In genomic region chr11:88204593-88205368, GRCm38 (mm10) we compare ENCODE assay signal across 8 mouse cellular contexts. TPM values are rescaled to one million over a fixed set of nuclear protein-coding genes. Genes with fewer than 3 reads are reported as not detected.
DNase-seq lines count a peak whose midpoint lies in the region; ATAC-seq lines count a peak whose summit lies in the region.

No protein-coding gene starts in this region.

- peak overlapping the region; percentile 66 for H3K27ac ChIP-seq in lung, embryonic 15.5 days
- H3K27ac ChIP-seq in embryonic facial prominence, embryonic 13.5 days = peak overlapping the region; percentile 90; the same call in 1 of the 2 replicates
- peak overlapping the region; percentile 79; the same call in 1 of the 2 replicates for H3K27ac ChIP-seq in intestine, embryonic 14.5 days (ENCODE audit: low read depth)
- H3K27ac ChIP-seq in midbrain, embryonic 16.5 days (ENCODE audit: low read length) = peak overlapping the region; percentile 76

- peak overlapping the region; percentile 73 for H3K4me3 ChIP-seq in lung, embryonic 15.5 days
- peak overlapping the region; percentile 84 for H3K4me3 ChIP-seq in embryonic facial prominence, embryonic 13.5 days
- H3K4me3 ChIP-seq in intestine, embryonic 14.5 days (ENCODE audit: low read depth, low read length) = peak overlapping the region; percentile 85
- H3K4me3 ChIP-seq in midbrain, embryonic 16.5 days (ENCODE audit: low read depth, low read length) = peak overlapping the region; percentile 88

- 30% methylated on average over 30 of the region's 30 CpGs for WGBS in lung, embryonic 15.5 days
- WGBS in embryonic facial prominence, embryonic 13.5 days = 32% methylated on average over 30 of the region's 30 CpGs
- 31% methylated on average over 30 of the region's 30 CpGs for WGBS in intestine, embryonic 14.5 days
- 33% methylated on average over 30 of the region's 30 CpGs for WGBS in midbrain, embryonic 16.5 days

- no peaks in the 10 kb centered on the region for H3K27me3 ChIP-seq in lung, embryonic 15.5 days
- 0 out of 2 replicates have a peak, but pooled peaks cover 2% of the 10 kb centered on the region for H3K27me3 ChIP-seq in embryonic facial prominence, embryonic 13.5 days
- H3K27me3 ChIP-seq in intestine, embryonic 14.5 days (replicated peaks; ENCODE audit: control insufficient read depth, insufficient read depth, low read length) = no peaks in the 10 kb centered on the region
- no peaks in the 10 kb centered on the region for H3K27me3 ChIP-seq in midbrain, embryonic 16.5 days (ENCODE audit: control insufficient read depth, insufficient read depth, low read depth, low read length)

- no peak for DNase-seq in lung, postnatal 10 days
- DNase-seq in intestine, embryonic 14.5 days (ENCODE audit: low spot score) = no peak
- DNase-seq in left cerebral cortex, postnatal 25 days (ENCODE audit: low spot score in 2 of 2) = no peak
- DNase-seq in ovary, postnatal 14 days (ENCODE audit: low spot score) = no peak
- no peak for DNase-seq in cerebellum, adult 8-10 months

- H3K4me1 ChIP-seq in lung, embryonic 15.5 days = peaks cover 23% of the 10 kb centered on the region
- peaks cover 21% of the 10 kb centered on the region for H3K4me1 ChIP-seq in embryonic facial prominence, embryonic 13.5 days
- H3K4me1 ChIP-seq in intestine, embryonic 14.5 days (replicated peaks; ENCODE audit: control insufficient read depth, insufficient read depth, low read length) = peaks cover 10% of the 10 kb centered on the region
- peaks cover 16% of the 10 kb centered on the region for H3K4me1 ChIP-seq in midbrain, embryonic 16.5 days (ENCODE audit: control insufficient read depth, insufficient read depth, low read length)

- peak overlapping the region; percentile 88 for H3K4me2 ChIP-seq in lung, embryonic 15.5 days
- H3K4me2 ChIP-seq in embryonic facial prominence, embryonic 13.5 days = peak overlapping the region; percentile 89
- peak overlapping the region; percentile 92 for H3K4me2 ChIP-seq in intestine, embryonic 14.5 days (ENCODE audit: low read length)
- H3K4me2 ChIP-seq in midbrain, embryonic 16.5 days (ENCODE audit: low read length) = peak overlapping the region; percentile 82

- peak overlapping the region; percentile 69 for H3K9ac ChIP-seq in lung, embryonic 15.5 days
- H3K9ac ChIP-seq in embryonic facial prominence, embryonic 13.5 days = peak overlapping the region; percentile 89
- H3K9ac ChIP-seq in intestine, embryonic 14.5 days (ENCODE audit: low read length) = peak overlapping the region; percentile 79
- peak overlapping the region; percentile 90 for H3K9ac ChIP-seq in midbrain, embryonic 16.5 days (ENCODE audit: low read depth, low read length)

- peak; percentile 15; the same call in 1 of the 2 replicates for ATAC-seq in lung, embryonic 15.5 days (ENCODE audit: borderline replicate concordance, extremely low read depth, low FRiP score, low TSS enrichment)
- ATAC-seq in embryonic facial prominence, embryonic 13.5 days (ENCODE audit: insufficient number of reproducible peaks, insufficient read depth, low FRiP score, low TSS enrichment, low read depth) = 0 out of 2 replicates have a peak, but pooled peaks have one; percentile 3
- ATAC-seq in intestine, embryonic 14.5 days (replicated peaks; ENCODE audit: low FRiP score, low TSS enrichment, low read depth) = 0 out of 2 replicates have a peak, but pooled peaks have one; percentile 14
- ATAC-seq in midbrain, embryonic 16.5 days = peak; percentile 20

- intact Hi-C loops in left cerebral cortex, postnatal 25 days (cut with DNase I) = loop anchor here (5.0 kb wide), 1 partner anchor 217 kb away; the partner anchor contains the start of gene Dynll2

- peaks cover 16% of the 10 kb centered on the region; the same call in 1 of the 2 replicates for H3K36me3 ChIP-seq in lung, embryonic 15.5 days
- peaks cover 19% of the 10 kb centered on the region for H3K36me3 ChIP-seq in embryonic facial prominence, embryonic 13.5 days
- peaks cover 21% of the 10 kb centered on the region for H3K36me3 ChIP-seq in intestine, embryonic 14.5 days (ENCODE audit: control insufficient read depth, insufficient read depth, low read length)
- no peaks in the 10 kb centered on the region for H3K36me3 ChIP-seq in midbrain, embryonic 16.5 days (ENCODE audit: control insufficient read depth, insufficient read depth, low read length)

- H3K9me3 ChIP-seq in lung, embryonic 15.5 days = no peaks in the 10 kb centered on the region
- H3K9me3 ChIP-seq in embryonic facial prominence, embryonic 13.5 days = no peaks in the 10 kb centered on the region
- no peaks in the 10 kb centered on the region for H3K9me3 ChIP-seq in intestine, embryonic 14.5 days (ENCODE audit: control insufficient read depth, low read length)
- no peaks in the 10 kb centered on the region for H3K9me3 ChIP-seq in midbrain, embryonic 16.5 days (replicated peaks; ENCODE audit: control insufficient read depth, low read length, poor library complexity, severe bottlenecking)

RNA-seq across cellular contexts. Expression of gene Mrps23, which starts 0.6 kb away (rescaled TPM):
- polyA plus RNA-seq in lung, embryonic 15.5 days (2015; fragmentation: Nextera tagmentation; extraction: Ambion mirVana) = 57.4 and 59.4 TPM in 2 replicates
- 64.1 and 69.4 TPM in 2 replicates for polyA plus RNA-seq in embryonic facial prominence, embryonic 13.5 days (2015; fragmentation: Nextera tagmentation; extraction: Ambion mirVana)
- polyA plus RNA-seq in intestine, embryonic 14.5 days (2014; fragmentation: Nextera tagmentation; extraction: Ambion mirVana) = 60.8 and 65.2 TPM in 2 replicates
- 65.4 and 66.9 TPM in 2 replicates for polyA plus RNA-seq in midbrain, embryonic 16.5 days (2015; fragmentation: Nextera tagmentation; extraction: Ambion mirVana)
- total RNA-seq in left cerebral cortex, postnatal 25 days (2021) = 10 to 100 TPM; 73.6 to 74.5 TPM
